Mouse (Mus musculus) embryonic facial prominence, embryonic 11.5 days (tissue): ENCODE measurements around the gene Proser2. TPM values are rescaled to one million over a fixed set of nuclear protein-coding genes. Genes with fewer than 3 reads are reported as not detected.

Experiments
- ATAC-seq: fragments of 200-750 bp; cut with Nextera tagmentation; replicated peaks from 2 replicates; pipeline ENCODE4 v1.8.0; 2017; ENCODE audit warnings: low read depth; ENCODE audit not compliant: insufficient number of reproducible peaks, low FRiP score, low TSS enrichment
- DNase-seq: peaks from one replicate; pipeline ENCODE4 v3.0.0-alpha.2; 2015; ENCODE audit warnings: low spot score
- H3K27ac ChIP-seq: fragments of 300-500 bp; sonication (generic); replicated peaks from 2 replicates; pipeline ENCODE4 v1.5.1; 2014; ENCODE audit warnings: mild to moderate bottlenecking, low read depth, low read length, control low read depth
- H3K27me3 ChIP-seq: fragments of 300-500 bp; sonication (generic); 2 replicates; pipeline ENCODE4 v1.6.1; 2014; ENCODE audit warnings: mild to moderate bottlenecking, low read length, moderate library complexity, mixed read lengths; ENCODE audit not compliant: control insufficient read depth, insufficient read depth
- H3K36me3 ChIP-seq: fragments of 300-500 bp; sonication (generic); replicated peaks from 2 replicates; pipeline ENCODE4 v1.6.1; 2014; ENCODE audit warnings: low read depth, mild to moderate bottlenecking, low read length, moderate library complexity, mixed read lengths; ENCODE audit not compliant: control insufficient read depth, insufficient read depth
- H3K4me1 ChIP-seq: fragments of 300-500 bp; sonication (generic); 2 replicates; pipeline ENCODE4 v1.6.1; 2014; ENCODE audit warnings: low read length, mixed read lengths; ENCODE audit not compliant: control insufficient read depth, insufficient read depth
- H3K4me2 ChIP-seq: fragments of 300-500 bp; sonication (generic); 2 replicates; pipeline ENCODE4 v1.6.1; 2014; ENCODE audit warnings: low read depth, mild to moderate bottlenecking, control low read depth, low read length, moderate library complexity
- H3K4me3 ChIP-seq: fragments of 300-500 bp; sonication (generic); 2 replicates; pipeline ENCODE4 v1.5.1; 2014; ENCODE audit warnings: low read depth, low read length, control low read depth
- H3K9ac ChIP-seq: fragments of 300-500 bp; sonication (generic); replicated peaks from 2 replicates; pipeline ENCODE4 v1.6.1; 2014; ENCODE audit warnings: mild to moderate bottlenecking, control low read depth, low read length
- H3K9me3 ChIP-seq: fragments of 300-500 bp; sonication (generic); replicated peaks from 2 replicates; pipeline ENCODE4 v1.6.1; 2016; ENCODE audit warnings: mild to moderate bottlenecking, low read length, inconsistent platforms, mixed read lengths; ENCODE audit not compliant: control insufficient read depth
- WGBS: fragments of 180-500 bp; shearing (Covaris S2); extraction: QIAGEN DNeasy Blood & Tissue Kit; methylation state at CpG from one replicate; pipeline ENCODE4 v1.1.7; 2014; 5-methylcytosine and 5-hydroxymethylcytosine counted together
- polyA plus RNA-seq: library from polyadenylated mRNA; unstranded; fragments of >200 nt; fragmentation: Nextera tagmentation; extraction: Ambion mirVana; gene quantifications from 2 replicates; pipeline ENCODE4 v1.2.1, GENCODE M21; 2014

The Proser2 gene
- 1.9 and 2.3 TPM in 2 replicates for polyA plus RNA-seq

DNA sequence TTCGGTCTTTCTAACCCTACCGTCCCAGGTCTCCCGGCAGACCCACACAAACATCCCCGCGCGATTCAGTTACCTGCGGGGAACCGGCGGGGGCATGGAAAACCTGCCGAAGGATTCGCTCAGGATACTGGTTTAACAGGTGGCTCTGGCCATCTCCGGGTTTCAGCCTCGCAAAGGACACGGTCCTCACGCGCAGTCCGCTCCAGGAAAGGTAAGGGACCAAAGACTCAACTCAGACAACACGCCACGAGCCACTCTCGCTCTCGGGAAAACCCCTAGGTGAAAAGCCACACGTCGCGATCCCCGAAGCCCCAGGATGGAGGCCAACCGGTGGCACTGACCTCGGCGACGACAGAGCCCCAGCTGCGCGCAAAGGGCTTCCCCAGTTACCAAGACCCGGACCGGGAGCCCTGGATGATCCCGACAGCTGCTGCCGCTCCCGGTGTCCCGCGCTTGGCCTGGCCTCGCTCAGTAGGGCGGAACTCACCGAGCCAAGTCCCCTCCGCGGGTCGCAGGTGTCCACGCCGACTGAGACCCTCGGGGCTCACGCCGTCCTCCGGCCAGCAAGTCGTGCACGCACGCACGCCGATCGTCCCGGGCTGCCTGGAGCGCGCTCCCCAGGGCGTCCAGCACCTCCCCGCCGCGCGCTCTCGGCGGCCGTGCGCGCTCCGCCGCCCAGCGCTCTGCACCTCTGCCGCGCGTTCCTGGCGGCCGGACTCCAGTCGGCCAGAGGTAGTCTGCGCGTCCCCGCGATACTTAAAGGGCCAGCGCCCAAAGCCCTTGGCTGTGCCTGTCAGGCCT, at the start of gene Proser2:
Gene Proser2, minus strand, starts transcription at position 657 of the 801 bp plus-strand sequence.
- DNase-seq (peak; percentile 94), ATAC-seq (peak; percentile 90)
- H3K4me2 ChIP-seq: peak within 1 kb of the TSS; percentile 83
- peak within 1 kb of the TSS; percentile 69 for H3K4me3 ChIP-seq
- peaks cover 7% of the 10 kb centered on the region for H3K27me3 ChIP-seq
- no peaks in the 10 kb centered on the region for H3K36me3 ChIP-seq
- H3K9ac ChIP-seq: peak within 1 kb of the TSS; percentile 72
- no peak within 1 kb of the TSS for H3K27ac ChIP-seq
- WGBS: under 1% methylated on average over 82 of the region's 83 CpGs
- no peaks in the 10 kb centered on the region for H3K4me1 ChIP-seq
- H3K9me3 ChIP-seq: no peaks in the 10 kb centered on the region

GRCm38 (mm10) chr2:6179749-6180117, 49.7 kb upstream of the Proser2 start:
- Histone ChIP-seq H3K4me3 (no peak overlapping the region), H3K27ac (no peak overlapping the region), H3K9ac (no peak overlapping the region), H3K27me3 (no peaks in the 10 kb centered on the region), H3K9me3 (no peaks in the 10 kb centered on the region), H3K4me2 (no peak overlapping the region), H3K36me3 (no peaks in the 10 kb centered on the region), H3K4me1 (no peaks in the 10 kb centered on the region)
- ATAC-seq: no peak
- WGBS: 69% methylated on average over 1 of the region's 1 CpGs
- no peak for DNase-seq

- Histone ChIP-seq H3K27me3 (no peaks in the 10 kb centered on the region), H3K27ac (no peak overlapping the region), H3K9ac (no peak overlapping the region), H3K36me3 (no peaks in the 10 kb centered on the region), H3K4me3 (no peak overlapping the region), H3K4me1 (no peaks in the 10 kb centered on the region), H3K9me3 (no peaks in the 10 kb centered on the region), H3K4me2 (no peak overlapping the region)
- no peak for DNase-seq
- no peak for ATAC-seq
- 86% methylated on average over 16 of the region's 16 CpGs for WGBS
Observed at GRCm38 (mm10) chr2:6178901-6179748, 49.1 kb upstream of the Proser2 start.

GRCm38 (mm10) chr2:6173013-6173412, 43.0 kb upstream of the Proser2 start:
- H3K27me3 ChIP-seq: no peaks in the 10 kb centered on the region
- no peak overlapping the region for H3K9ac ChIP-seq
- no peak overlapping the region for H3K4me2 ChIP-seq
- no peak overlapping the region for H3K27ac ChIP-seq
- WGBS: 27% methylated on average over 3 of the region's 3 CpGs
- DNase-seq (no peak), ATAC-seq (no peak)
- H3K9me3 ChIP-seq: no peaks in the 10 kb centered on the region
- H3K4me3 ChIP-seq: no peak overlapping the region
- no peaks in the 10 kb centered on the region for H3K36me3 ChIP-seq
- no peaks in the 10 kb centered on the region for H3K4me1 ChIP-seq

- 84% methylated on average over 2 of the region's 2 CpGs for WGBS
- no peak overlapping the region for H3K27ac ChIP-seq
- H3K4me1 ChIP-seq: no peaks in the 10 kb centered on the region
- H3K4me2 ChIP-seq: no peak overlapping the region
- no peaks in the 10 kb centered on the region for H3K27me3 ChIP-seq
- no peak for DNase-seq
- no peak overlapping the region for H3K4me3 ChIP-seq
- H3K36me3 ChIP-seq: no peaks in the 10 kb centered on the region
- no peaks in the 10 kb centered on the region for H3K9me3 ChIP-seq
- no peak for ATAC-seq
- no peak overlapping the region for H3K9ac ChIP-seq
Observed at GRCm38 (mm10) chr2:6168560-6168959, 38.5 kb upstream of the Proser2 start.

GRCm38 (mm10) chr2:6167843-6168558, 38.0 kb upstream of the Proser2 start:
- no peak overlapping the region for H3K27ac ChIP-seq

DNA sequence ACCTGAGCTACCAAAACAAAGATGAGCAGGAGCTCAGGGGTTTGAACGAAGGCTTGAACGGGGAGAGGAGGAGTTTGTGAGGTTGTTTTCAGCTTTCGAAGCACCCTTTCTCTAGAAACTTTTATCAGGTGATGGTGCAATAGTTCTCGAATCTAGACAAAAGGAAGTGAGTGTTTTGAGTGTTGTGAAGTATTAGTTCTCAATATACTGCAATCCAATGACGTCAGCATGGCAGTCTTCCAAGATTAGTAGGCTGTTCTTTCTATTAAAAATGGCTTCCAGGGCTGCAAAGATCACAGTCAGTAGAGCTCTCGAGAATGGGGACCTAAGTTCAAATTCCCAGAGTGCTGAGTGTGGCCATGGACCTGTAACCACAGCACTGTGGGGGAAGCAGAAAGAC, 35.8 kb upstream of the Proser2 start:
- WGBS: 86% methylated on average over 6 of the region's 6 CpGs
- H3K9me3 ChIP-seq: no peaks in the 10 kb centered on the region
- H3K9ac ChIP-seq: no peak overlapping the region
- no peak overlapping the region for H3K4me3 ChIP-seq
- H3K4me1 ChIP-seq: no peaks in the 10 kb centered on the region
- H3K27ac ChIP-seq: no peak overlapping the region
- no peaks in the 10 kb centered on the region for H3K27me3 ChIP-seq
- no peaks in the 10 kb centered on the region for H3K36me3 ChIP-seq
- ATAC-seq (no peak), DNase-seq (no peak)
- H3K4me2 ChIP-seq: no peak overlapping the region

More at GRCm38 (mm10) chr2:6167843-6168558, 38.0 kb upstream of the Proser2 start:
- DNase-seq (peak; percentile 91), ATAC-seq (peak; percentile 46)
- H3K4me3 ChIP-seq: no peak overlapping the region
- H3K4me1 ChIP-seq: no peaks in the 10 kb centered on the region
- no peak overlapping the region for H3K9ac ChIP-seq
- H3K36me3 ChIP-seq: no peaks in the 10 kb centered on the region
- H3K27me3 ChIP-seq: no peaks in the 10 kb centered on the region
- H3K9me3 ChIP-seq: no peaks in the 10 kb centered on the region
- H3K4me2 ChIP-seq: no peak overlapping the region
- WGBS: 23% methylated on average over 5 of the region's 5 CpGs
